Mouse (Mus musculus) liver, embryonic 14.5 days (tissue): ENCODE data around the gene Serpinh1.

ENCODE experiments used
- CTCF ChIP-seq: IDR thresholded peaks from 2 replicates; pipeline ENCODE4 v1.5.1; 2016; ENCODE audit warnings: antibody characterized with exemption, low read depth, control low read depth
- EP300 ChIP-seq: IDR thresholded peaks from 2 replicates; pipeline ENCODE4 v1.6.1; 2016; ENCODE audit warnings: antibody characterized with exemption, low read depth

- no peak for TF ChIP-seq CTCF
- no peak for TF ChIP-seq EP300
These were observed 28.2 kb downstream of the Serpinh1 start for GRCm38 (mm10) chr7:99324810-99325209.
